Mouse (Mus musculus): Measurements from ENCODE around the gene Disp1. TPM values are rescaled to one million over a fixed set of nuclear protein-coding genes. Genes with fewer than 3 reads are reported as not detected.

Gene Disp1
- polyA plus RNA-seq, 1 experiment: 7.8 TPM

DNA sequence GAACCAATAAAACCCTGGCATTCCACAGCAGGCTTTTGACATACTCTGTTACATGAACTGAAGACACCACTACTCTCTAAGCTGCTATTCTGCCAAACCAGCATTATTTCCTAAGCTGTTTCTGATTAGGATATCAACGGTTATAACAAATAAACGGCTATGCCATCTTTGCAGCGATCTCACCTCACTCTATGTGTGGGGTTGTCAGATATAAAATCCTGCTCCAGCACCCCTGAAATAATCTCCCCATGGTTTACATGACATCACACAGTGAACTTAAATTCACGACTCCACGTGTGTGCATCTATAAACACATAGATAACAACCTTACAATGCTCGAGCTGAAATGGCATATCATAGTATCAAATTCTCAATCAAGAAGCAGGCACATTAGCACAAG, 13.7 kb downstream of the Disp1 start:
- no peak for DNase-seq (ENCODE audit: extremely low spot score in 1 of 2, low spot score in 1 of 2)

DNA sequence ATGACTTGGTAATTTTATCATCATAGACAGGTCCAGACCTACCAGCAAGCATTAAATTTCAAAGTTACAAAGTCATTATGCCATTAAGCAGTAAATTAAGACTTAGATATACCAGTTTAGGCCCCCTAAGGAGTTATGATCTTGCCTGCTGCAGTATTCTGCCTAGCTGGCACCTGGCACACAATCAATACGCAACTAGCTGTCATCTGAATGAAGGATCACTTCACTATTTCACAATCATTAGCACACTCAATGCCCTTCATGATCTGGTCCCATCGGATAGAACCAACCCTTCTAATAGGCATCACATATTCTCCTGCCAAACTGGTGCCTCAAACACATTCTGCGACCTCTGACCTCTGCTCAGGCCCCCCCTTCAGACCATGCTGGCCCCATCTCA, 14.2 kb downstream of the Disp1 start:
- no peak for DNase-seq (ENCODE audit: extremely low spot score in 1 of 2, low spot score in 1 of 2)

DNA sequence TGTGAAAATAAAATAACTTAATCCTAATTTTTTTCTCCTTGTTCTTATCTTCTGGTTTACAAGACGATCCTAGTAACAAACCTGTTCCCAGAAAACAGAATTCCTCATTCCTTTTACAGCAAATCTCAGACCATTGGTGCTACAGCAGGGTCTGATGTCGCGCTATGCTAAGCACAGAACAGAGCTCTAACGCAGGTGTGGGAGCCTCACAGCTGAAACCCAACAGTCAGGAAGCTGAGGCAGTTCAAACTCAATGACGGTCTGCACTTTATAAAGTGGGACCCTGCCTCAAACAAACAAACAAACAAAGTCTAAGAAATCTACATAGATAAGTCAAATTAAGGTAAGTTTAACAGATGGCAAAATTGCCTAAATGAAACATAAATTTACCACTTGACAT, 20.4 kb downstream of the Disp1 start:
- no peak for DNase-seq (ENCODE audit: extremely low spot score in 1 of 2, low spot score in 1 of 2)

- DNase-seq (ENCODE audit: extremely low spot score in 1 of 2, low spot score in 1 of 2): no peak
Observed at GRCm38 (mm10) chr1:183194763-183195162, 26.6 kb downstream of the Disp1 start.

GRCm38 (mm10) chr1:183194151-183194550, 27.2 kb downstream of the Disp1 start:
- peak in 1 of 2 experiments; percentile 24 for DNase-seq (ENCODE audit: extremely low spot score in 1 of 2, low spot score in 1 of 2)

- DNase-seq (ENCODE audit: extremely low spot score in 1 of 2, low spot score in 1 of 2): peak in 1 of 2 experiments; percentile 23
Observed at GRCm38 (mm10) chr1:183191398-183191797, 29.9 kb downstream of the Disp1 start.

DNA sequence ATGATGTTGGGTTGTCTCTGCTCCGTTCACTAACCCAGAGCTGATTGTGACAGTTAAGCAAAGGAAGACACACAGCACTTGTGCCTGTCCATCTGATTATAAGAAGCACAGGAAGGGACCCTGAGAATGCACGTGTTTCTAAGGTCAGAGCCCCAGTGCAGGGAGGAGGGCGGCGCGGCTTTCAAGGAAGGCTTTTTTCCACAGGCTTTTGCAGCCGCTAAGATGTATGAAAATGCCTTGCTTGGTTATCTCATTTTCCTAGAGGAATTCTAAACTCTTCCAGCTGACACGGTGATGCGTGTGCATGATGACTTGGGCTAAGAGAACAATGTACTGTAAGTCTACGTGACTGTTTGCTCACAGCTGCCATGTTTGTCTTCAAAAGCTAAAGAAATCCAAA, 30.9 kb downstream of the Disp1 start:
- no peak for DNase-seq (ENCODE audit: extremely low spot score in 1 of 2, low spot score in 1 of 2)

GRCm38 (mm10) chr1:183189014-183189662, 32.2 kb downstream of the Disp1 start:
- no peak for DNase-seq (ENCODE audit: extremely low spot score in 1 of 2, low spot score in 1 of 2)

- no peak for DNase-seq (ENCODE audit: extremely low spot score in 1 of 2, low spot score in 1 of 2)
Observed at GRCm38 (mm10) chr1:183188115-183189013, 33.0 kb downstream of the Disp1 start.

GRCm38 (mm10) chr1:183185560-183185959, 35.8 kb downstream of the Disp1 start:
- DNase-seq (ENCODE audit: extremely low spot score in 1 of 2, low spot score in 1 of 2): no peak

- DNase-seq (ENCODE audit: extremely low spot score in 1 of 2, low spot score in 1 of 2): no peak
Observed at GRCm38 (mm10) chr1:183184681-183185080, 36.6 kb downstream of the Disp1 start.

DNA sequence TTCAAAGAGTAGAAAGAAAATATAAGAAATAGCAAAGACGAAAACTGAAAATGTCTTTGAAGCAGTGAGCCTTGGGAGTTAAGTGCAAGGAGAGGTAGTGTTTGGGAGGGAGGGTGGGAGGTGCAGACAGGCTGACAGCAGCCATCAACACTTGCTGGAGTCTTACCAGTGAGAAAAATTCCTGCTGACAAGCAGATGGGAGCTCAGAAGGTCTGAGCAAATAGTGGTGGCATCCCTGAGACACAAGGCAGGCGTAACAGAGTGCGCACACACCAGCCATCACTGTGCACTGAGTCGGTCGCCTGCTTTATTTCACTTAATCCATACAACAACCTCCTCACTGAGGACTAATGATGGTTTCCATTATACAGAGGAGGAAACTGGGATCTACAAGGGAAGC, 37.8 kb downstream of the Disp1 start:
- peak; percentile 47 to 60 for DNase-seq (ENCODE audit: extremely low spot score in 1 of 2, low spot score in 1 of 2)

DNA sequence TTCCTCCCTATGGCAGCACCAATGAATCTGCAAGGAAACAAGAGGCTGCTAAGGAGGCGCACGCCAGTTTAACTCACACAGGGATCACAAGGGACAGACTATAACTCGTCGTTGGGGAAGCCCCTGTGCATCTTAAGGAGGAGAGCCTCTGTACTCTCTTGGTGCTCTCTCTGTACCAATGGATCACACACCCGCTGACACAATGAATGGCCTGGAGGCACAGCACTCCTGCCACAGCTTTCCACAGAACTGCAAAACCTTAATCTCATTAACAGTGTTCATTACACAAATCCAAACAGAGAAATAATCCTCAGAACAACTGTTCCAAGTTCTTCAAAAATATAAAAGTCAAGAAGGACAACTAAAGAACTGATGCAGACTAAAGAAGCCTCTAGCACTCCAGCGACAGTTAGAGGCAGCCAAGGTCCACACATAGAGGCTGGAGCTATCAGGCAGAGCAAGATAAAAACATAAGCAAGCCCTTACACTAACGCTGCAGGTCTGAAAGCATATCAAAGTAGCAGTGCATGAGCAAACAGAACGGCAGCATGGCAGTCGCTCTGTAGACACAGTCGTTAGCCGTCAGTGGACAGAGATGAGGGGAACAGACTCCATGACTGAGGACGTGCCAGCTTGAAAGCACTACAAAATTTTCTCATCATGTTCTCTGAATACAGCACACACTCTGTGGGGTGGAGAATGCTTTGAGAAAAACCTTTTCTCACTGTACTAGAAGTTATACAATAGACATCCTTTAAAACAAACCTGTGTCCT, 38.5 kb downstream of the Disp1 start:
- DNase-seq (ENCODE audit: extremely low spot score in 1 of 2, low spot score in 1 of 2): no peak

GRCm38 (mm10) chr1:183181030-183181395, 40.3 kb downstream of the Disp1 start:
- peak; percentile 25 to 38 for DNase-seq (ENCODE audit: extremely low spot score in 1 of 2, low spot score in 1 of 2)

- no peak for DNase-seq (ENCODE audit: extremely low spot score in 1 of 2, low spot score in 1 of 2)
Observed at GRCm38 (mm10) chr1:183180301-183181029, 40.9 kb downstream of the Disp1 start.

- no peak for DNase-seq (ENCODE audit: extremely low spot score in 1 of 2, low spot score in 1 of 2)
Observed at GRCm38 (mm10) chr1:183179316-183179715, 42.0 kb downstream of the Disp1 start.

DNA sequence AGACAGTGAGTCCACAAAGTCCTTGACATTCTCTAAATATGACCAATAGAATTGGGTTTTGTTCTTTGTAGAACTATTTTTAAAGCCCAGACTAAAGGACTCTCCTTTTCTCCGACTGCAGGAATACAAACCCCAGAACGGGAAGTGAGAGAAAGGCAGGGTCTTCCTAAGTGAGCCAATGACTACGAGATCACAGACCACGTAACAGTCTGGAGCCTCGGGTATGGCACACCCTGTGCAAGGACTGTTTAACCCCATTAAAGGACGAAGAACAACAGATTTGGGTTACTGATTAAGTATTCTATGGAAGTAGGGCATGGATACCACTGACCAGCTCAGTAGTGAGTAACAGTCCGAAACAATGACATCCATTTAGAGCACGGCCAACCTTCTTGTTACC, 46.1 kb downstream of the Disp1 start:
- DNase-seq (ENCODE audit: extremely low spot score in 1 of 2, low spot score in 1 of 2): no peak

- DNase-seq (ENCODE audit: extremely low spot score in 1 of 2, low spot score in 1 of 2): no peak
Observed at GRCm38 (mm10) chr1:183171095-183171494, 50.2 kb downstream of the Disp1 start.

DNA sequence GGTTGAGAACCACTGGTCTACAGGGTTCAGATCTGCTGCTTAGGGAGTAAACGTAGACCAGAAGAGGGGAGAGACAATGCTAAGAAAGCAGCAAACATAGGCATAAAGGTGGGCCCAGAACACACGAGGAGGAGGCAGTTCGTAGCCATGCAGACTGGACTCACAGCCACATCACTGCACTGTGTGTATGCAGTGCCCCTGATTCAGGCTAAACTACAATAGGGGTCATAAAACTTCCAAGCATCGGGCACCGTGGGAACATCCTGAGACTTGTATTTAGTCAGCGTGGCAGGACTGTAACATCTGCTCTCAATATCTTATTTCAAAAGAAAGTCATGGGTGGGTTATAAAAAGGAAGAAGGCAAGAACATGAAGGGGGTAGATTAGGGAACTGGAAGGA, 52.9 kb downstream of the Disp1 start:
- no peak for DNase-seq (ENCODE audit: extremely low spot score in 1 of 2, low spot score in 1 of 2)

- DNase-seq (ENCODE audit: extremely low spot score in 1 of 2, low spot score in 1 of 2): no peak
Observed at GRCm38 (mm10) chr1:183167776-183168175, 53.5 kb downstream of the Disp1 start.

GRCm38 (mm10) chr1:183166700-183167099, 54.6 kb downstream of the Disp1 start:
- no peak for DNase-seq (ENCODE audit: extremely low spot score in 1 of 2, low spot score in 1 of 2)

All from frontal cortex, adult 2 months (tissue).